Mouse (Mus musculus): Measurements from ENCODE around the gene Clba1. TPM values are rescaled to one million over a fixed set of nuclear protein-coding genes. Genes with fewer than 3 reads are reported as not detected.

Clba1 gene
- polyA plus RNA-seq, 1 experiment from 2014 or later: 6.1 TPM

DNA sequence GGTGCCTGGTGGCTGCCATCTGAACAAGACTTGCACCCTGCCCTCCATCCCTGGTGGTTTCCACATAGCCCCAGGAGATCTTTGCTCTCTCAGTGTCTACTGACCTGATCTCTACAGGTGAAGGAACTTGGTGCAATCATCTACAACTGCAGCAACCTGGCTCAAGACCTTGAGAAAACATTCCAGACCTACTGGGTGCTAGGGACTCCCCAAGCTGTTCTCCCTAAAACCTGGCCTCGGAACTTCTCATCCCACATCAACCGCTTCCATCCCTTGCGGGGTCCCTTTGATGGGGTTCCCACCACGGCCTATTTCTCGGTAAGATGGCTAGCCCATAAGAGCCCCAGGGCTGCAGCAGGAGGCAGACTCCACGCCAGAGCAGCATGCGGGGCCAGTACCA is 42.2 kb upstream of the Clba1 start:
- Histone ChIP-seq H3K9me3 (ENCODE audit: control insufficient read depth, low read depth, low read length) (no peaks in the 10 kb centered on the region), H3K27me3 (ENCODE audit: control insufficient read depth, insufficient read depth, low read length) (no peaks in the 10 kb centered on the region), H3K4me3 (ENCODE audit: low read depth, low read length) (no peak overlapping the region), H3K36me3 (ENCODE audit: control insufficient read depth, insufficient read depth, low read length) (no peaks in the 10 kb centered on the region), H3K9ac (replicated peaks; ENCODE audit: low read depth, low read length) (no peak overlapping the region), H3K27ac (ENCODE audit: low read length) (no peak overlapping the region), H3K4me2 (replicated peaks; ENCODE audit: low read depth, low read length) (no peak overlapping the region), H3K4me1 (ENCODE audit: control insufficient read depth, insufficient read depth, low read length) (no peaks in the 10 kb centered on the region)
- ATAC-seq (ENCODE audit: insufficient number of reproducible peaks, insufficient read depth, low FRiP score, low read depth): no peak
- WGBS: 93% methylated on average over 7 of the region's 7 CpGs

DNA sequence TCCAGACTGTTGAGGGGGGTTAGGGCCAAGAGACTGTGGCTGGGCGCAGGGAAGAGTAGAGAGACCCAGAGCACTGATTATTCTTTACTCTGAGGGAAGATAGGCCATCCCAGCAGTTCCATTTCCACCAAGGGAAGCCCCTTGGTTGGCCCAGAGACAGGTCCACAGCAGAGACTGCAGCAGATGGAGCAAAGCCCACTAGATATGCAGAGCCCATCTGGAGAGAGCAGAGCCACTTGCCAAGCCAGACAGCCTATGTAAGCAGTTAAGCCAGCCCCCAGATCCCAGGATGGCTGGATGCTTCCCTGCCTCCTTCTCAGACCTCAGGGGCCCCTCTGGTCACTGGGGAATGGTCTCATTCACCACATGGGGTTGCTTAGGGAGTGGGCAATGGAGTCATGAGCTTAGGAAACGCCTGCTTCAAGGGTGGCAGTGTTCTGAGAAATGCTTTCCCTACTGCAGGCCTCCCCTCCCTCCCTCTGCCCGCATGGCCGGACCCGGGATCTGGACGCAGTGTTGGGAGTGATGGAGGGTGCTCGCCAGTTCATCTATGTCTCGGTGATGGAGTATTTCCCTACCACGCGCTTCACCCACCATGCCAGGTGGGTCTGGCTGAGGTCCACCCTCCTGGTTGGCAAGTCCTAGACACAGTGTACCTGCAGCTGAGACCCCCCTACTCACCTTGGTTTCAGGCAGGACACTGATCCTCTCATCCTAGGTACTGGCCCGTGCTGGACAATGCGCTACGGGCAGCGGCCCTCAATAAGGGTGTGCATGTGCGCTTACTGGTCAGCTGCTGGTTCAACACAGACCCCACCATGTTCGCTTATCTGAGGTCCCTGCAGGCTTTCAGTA is 41.5 kb upstream of the Clba1 start:
- no peak for ATAC-seq (ENCODE audit: insufficient number of reproducible peaks, insufficient read depth, low FRiP score, low read depth)
- no peaks in the 10 kb centered on the region for H3K36me3 ChIP-seq (ENCODE audit: control insufficient read depth, insufficient read depth, low read length)
- no peak overlapping the region for H3K27ac ChIP-seq (ENCODE audit: low read length)
- no peaks in the 10 kb centered on the region for H3K4me1 ChIP-seq (ENCODE audit: control insufficient read depth, insufficient read depth, low read length)
- H3K4me3 ChIP-seq (ENCODE audit: low read depth, low read length): no peak overlapping the region
- H3K4me2 ChIP-seq (replicated peaks; ENCODE audit: low read depth, low read length): no peak overlapping the region
- H3K27me3 ChIP-seq (ENCODE audit: control insufficient read depth, insufficient read depth, low read length): no peaks in the 10 kb centered on the region
- H3K9me3 ChIP-seq (ENCODE audit: control insufficient read depth, low read depth, low read length): no peaks in the 10 kb centered on the region
- 88% methylated on average over 16 of the region's 16 CpGs for WGBS
- H3K9ac ChIP-seq (replicated peaks; ENCODE audit: low read depth, low read length): no peak overlapping the region

GRCm38 (mm10) chr12:112768166-112768565 is 40.6 kb upstream of the Clba1 start:
- Histone ChIP-seq H3K9ac (replicated peaks; ENCODE audit: low read depth, low read length) (no peak overlapping the region), H3K9me3 (ENCODE audit: control insufficient read depth, low read depth, low read length) (no peaks in the 10 kb centered on the region), H3K4me1 (ENCODE audit: control insufficient read depth, insufficient read depth, low read length) (no peaks in the 10 kb centered on the region), H3K27me3 (ENCODE audit: control insufficient read depth, insufficient read depth, low read length) (no peaks in the 10 kb centered on the region), H3K4me2 (replicated peaks; ENCODE audit: low read depth, low read length) (no peak overlapping the region), H3K36me3 (ENCODE audit: control insufficient read depth, insufficient read depth, low read length) (no peaks in the 10 kb centered on the region), H3K27ac (ENCODE audit: low read length) (no peak overlapping the region), H3K4me3 (ENCODE audit: low read depth, low read length) (no peak overlapping the region)
- 75% methylated on average over 8 of the region's 8 CpGs for WGBS
- ATAC-seq (ENCODE audit: insufficient number of reproducible peaks, insufficient read depth, low FRiP score, low read depth): no peak

DNA sequence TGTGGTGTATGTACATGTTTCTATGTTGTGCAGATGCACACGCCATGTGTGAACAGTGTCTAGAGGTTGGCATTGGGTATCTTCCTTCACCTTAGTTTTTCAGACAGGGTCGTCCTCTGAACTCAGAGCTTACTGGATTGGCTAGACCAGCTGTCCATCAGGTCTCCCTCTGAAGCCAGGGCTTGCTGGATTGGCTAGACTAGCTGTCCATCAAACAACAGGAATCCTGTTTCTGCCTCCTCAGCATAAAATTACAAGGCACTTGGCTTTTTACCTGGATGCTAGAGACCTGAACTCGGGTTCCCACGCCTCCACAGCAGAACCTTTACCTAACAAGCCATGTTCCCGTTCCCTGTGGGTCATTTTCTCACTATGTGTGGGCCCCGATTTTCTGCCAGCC is 39.7 kb upstream of the Clba1 start:
- 83% methylated on average over 6 of the region's 6 CpGs for WGBS

DNA sequence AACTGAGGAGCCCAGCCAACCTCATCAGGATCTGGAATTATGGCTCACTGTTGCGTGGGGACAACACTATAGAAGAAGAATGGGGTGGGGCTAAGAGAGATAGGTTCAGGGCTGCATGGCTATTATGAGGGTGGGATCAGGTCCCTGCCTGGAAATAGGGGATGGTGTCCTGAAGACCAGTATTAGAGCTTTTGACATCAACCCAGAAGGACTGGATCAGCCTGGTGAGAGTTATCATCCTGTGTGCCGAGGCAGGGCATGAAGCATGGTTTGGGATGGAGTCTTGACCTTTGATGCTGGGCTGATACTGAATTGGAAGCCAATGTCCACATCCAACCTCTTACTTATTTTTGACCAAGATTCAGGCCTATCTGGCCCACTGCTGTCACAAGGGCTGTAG is 39.0 kb upstream of the Clba1 start:
- Histone ChIP-seq H3K4me3 (ENCODE audit: low read depth, low read length) (no peak overlapping the region), H3K9ac (replicated peaks; ENCODE audit: low read depth, low read length) (no peak overlapping the region), H3K27ac (ENCODE audit: low read length) (no peak overlapping the region), H3K9me3 (ENCODE audit: control insufficient read depth, low read depth, low read length) (no peaks in the 10 kb centered on the region), H3K36me3 (ENCODE audit: control insufficient read depth, insufficient read depth, low read length) (no peaks in the 10 kb centered on the region), H3K4me1 (ENCODE audit: control insufficient read depth, insufficient read depth, low read length) (no peaks in the 10 kb centered on the region), H3K4me2 (replicated peaks; ENCODE audit: low read depth, low read length) (no peak overlapping the region), H3K27me3 (ENCODE audit: control insufficient read depth, insufficient read depth, low read length) (no peaks in the 10 kb centered on the region)
- ATAC-seq (ENCODE audit: insufficient number of reproducible peaks, insufficient read depth, low FRiP score, low read depth): no peak
- WGBS: 89% methylated on average over 2 of the region's 2 CpGs

More for the DNA sequence above, 39.7 kb upstream of the Clba1 start:
- H3K9me3 ChIP-seq (ENCODE audit: control insufficient read depth, low read depth, low read length): no peaks in the 10 kb centered on the region
- no peak overlapping the region for H3K27ac ChIP-seq (ENCODE audit: low read length)
- no peaks in the 10 kb centered on the region for H3K27me3 ChIP-seq (ENCODE audit: control insufficient read depth, insufficient read depth, low read length)
- H3K4me3 ChIP-seq (ENCODE audit: low read depth, low read length): no peak overlapping the region
- H3K36me3 ChIP-seq (ENCODE audit: control insufficient read depth, insufficient read depth, low read length): no peaks in the 10 kb centered on the region
- no peak for ATAC-seq (ENCODE audit: insufficient number of reproducible peaks, insufficient read depth, low FRiP score, low read depth)
- H3K9ac ChIP-seq (replicated peaks; ENCODE audit: low read depth, low read length): no peak overlapping the region
- H3K4me1 ChIP-seq (ENCODE audit: control insufficient read depth, insufficient read depth, low read length): no peaks in the 10 kb centered on the region
- H3K4me2 ChIP-seq (replicated peaks; ENCODE audit: low read depth, low read length): no peak overlapping the region

GRCm38 (mm10) chr12:112770396-112770795 is 38.3 kb upstream of the Clba1 start:
- Histone ChIP-seq H3K36me3 (ENCODE audit: control insufficient read depth, insufficient read depth, low read length) (no peaks in the 10 kb centered on the region), H3K9me3 (ENCODE audit: control insufficient read depth, low read depth, low read length) (peaks cover 5% of the 10 kb centered on the region; the same call in 1 of the 2 replicates), H3K9ac (replicated peaks; ENCODE audit: low read depth, low read length) (no peak overlapping the region), H3K27ac (ENCODE audit: low read length) (no peak overlapping the region), H3K4me2 (replicated peaks; ENCODE audit: low read depth, low read length) (no peak overlapping the region), H3K4me1 (ENCODE audit: control insufficient read depth, insufficient read depth, low read length) (no peaks in the 10 kb centered on the region), H3K27me3 (ENCODE audit: control insufficient read depth, insufficient read depth, low read length) (no peaks in the 10 kb centered on the region), H3K4me3 (ENCODE audit: low read depth, low read length) (no peak overlapping the region)
- WGBS: 75% methylated on average over 4 of the region's 4 CpGs
- no peak for ATAC-seq (ENCODE audit: insufficient number of reproducible peaks, insufficient read depth, low FRiP score, low read depth)

DNA sequence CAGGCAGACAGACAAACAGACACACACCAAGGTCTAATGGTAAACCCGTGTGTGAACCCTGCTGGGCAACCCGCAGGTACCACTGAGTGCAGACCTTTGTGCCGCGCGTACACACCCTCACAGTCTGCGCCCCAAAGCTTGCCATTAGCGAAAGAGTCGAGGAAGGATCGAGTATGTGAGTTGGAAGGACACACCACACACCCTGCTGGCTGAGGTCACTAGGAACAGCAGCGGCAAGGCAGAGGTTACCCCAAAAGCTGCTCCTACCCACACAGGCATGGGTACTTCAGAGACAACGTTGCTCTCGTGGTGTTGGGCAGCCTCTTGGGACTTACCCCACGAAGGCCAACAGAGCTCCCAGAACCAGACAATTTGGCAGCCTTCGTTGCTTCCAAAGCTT is 36.4 kb upstream of the Clba1 start:
- Histone ChIP-seq H3K4me2 (replicated peaks; ENCODE audit: low read depth, low read length) (no peak overlapping the region), H3K4me1 (ENCODE audit: control insufficient read depth, insufficient read depth, low read length) (no peaks in the 10 kb centered on the region), H3K4me3 (ENCODE audit: low read depth, low read length) (no peak overlapping the region), H3K27me3 (ENCODE audit: control insufficient read depth, insufficient read depth, low read length) (no peaks in the 10 kb centered on the region), H3K9ac (replicated peaks; ENCODE audit: low read depth, low read length) (no peak overlapping the region), H3K9me3 (ENCODE audit: control insufficient read depth, low read depth, low read length) (peaks cover 8% of the 10 kb centered on the region; the same call in 1 of the 2 replicates), H3K27ac (ENCODE audit: low read length) (no peak overlapping the region), H3K36me3 (ENCODE audit: control insufficient read depth, insufficient read depth, low read length) (no peaks in the 10 kb centered on the region)
- ATAC-seq (ENCODE audit: insufficient number of reproducible peaks, insufficient read depth, low FRiP score, low read depth): no peak
- WGBS: 92% methylated on average over 14 of the region's 14 CpGs

DNA sequence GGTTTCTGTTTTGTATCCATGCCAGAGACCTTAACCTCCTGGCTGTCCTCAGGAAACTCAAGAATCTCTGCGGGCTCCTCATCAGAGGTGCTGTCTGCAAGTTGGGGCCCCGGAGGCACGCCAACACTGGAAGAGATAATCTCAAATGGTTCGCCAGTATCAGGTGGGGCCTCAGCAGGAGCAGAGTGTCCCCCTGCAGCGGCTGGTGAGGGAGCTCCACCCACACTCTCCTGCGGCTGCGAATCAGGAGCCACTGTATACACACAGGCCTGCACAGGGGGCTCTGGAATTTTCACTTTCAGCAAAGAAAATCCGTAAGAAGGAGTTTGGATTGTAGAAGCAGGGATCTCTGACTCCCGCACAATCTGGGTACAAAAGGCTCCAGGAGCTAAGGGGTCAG is 35.4 kb upstream of the Clba1 start:
- peak; percentile 61; the same call in 1 of the 2 replicates for ATAC-seq (ENCODE audit: insufficient number of reproducible peaks, insufficient read depth, low FRiP score, low read depth)
- H3K9me3 ChIP-seq (ENCODE audit: control insufficient read depth, low read depth, low read length): peaks cover 8% of the 10 kb centered on the region; the same call in 1 of the 2 replicates
- no peak overlapping the region for H3K9ac ChIP-seq (replicated peaks; ENCODE audit: low read depth, low read length)
- no peak overlapping the region for H3K4me2 ChIP-seq (replicated peaks; ENCODE audit: low read depth, low read length)
- WGBS: 23% methylated on average over 9 of the region's 9 CpGs
- H3K4me1 ChIP-seq (ENCODE audit: control insufficient read depth, insufficient read depth, low read length): no peaks in the 10 kb centered on the region
- no peak overlapping the region for H3K27ac ChIP-seq (ENCODE audit: low read length)
- no peak overlapping the region for H3K4me3 ChIP-seq (ENCODE audit: low read depth, low read length)
- H3K36me3 ChIP-seq (ENCODE audit: control insufficient read depth, insufficient read depth, low read length): no peaks in the 10 kb centered on the region
- H3K27me3 ChIP-seq (ENCODE audit: control insufficient read depth, insufficient read depth, low read length): no peaks in the 10 kb centered on the region

DNA sequence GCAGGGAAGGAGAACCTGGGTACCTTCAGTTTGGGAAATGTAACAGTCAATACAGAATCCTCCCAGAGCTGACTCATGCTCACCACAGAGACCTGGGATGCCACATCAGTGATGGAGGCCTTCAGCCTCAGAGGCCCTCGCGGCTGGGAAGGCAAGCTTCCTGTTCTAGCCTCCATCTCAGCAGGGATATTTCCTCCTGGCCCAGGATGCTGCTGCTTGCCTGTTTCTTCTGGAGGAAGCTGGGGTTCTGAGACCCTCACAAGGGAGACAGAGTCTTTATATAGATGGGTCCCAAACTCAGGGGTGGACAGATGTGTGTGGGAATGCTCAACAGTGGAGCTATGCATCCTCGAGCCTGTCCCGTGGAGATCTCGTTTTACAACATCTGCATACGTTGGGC is 34.7 kb upstream of the Clba1 start:
- no peaks in the 10 kb centered on the region for H3K36me3 ChIP-seq (ENCODE audit: control insufficient read depth, insufficient read depth, low read length)
- H3K4me2 ChIP-seq (replicated peaks; ENCODE audit: low read depth, low read length): no peak overlapping the region
- 81% methylated on average over 6 of the region's 6 CpGs for WGBS
- no peaks in the 10 kb centered on the region for H3K27me3 ChIP-seq (ENCODE audit: control insufficient read depth, insufficient read depth, low read length)
- no peak overlapping the region for H3K27ac ChIP-seq (ENCODE audit: low read length)
- no peak for ATAC-seq (ENCODE audit: insufficient number of reproducible peaks, insufficient read depth, low FRiP score, low read depth)
- no peaks in the 10 kb centered on the region for H3K4me1 ChIP-seq (ENCODE audit: control insufficient read depth, insufficient read depth, low read length)
- H3K4me3 ChIP-seq (ENCODE audit: low read depth, low read length): no peak overlapping the region
- H3K9me3 ChIP-seq (ENCODE audit: control insufficient read depth, low read depth, low read length): peaks cover 8% of the 10 kb centered on the region; the same call in 1 of the 2 replicates
- H3K9ac ChIP-seq (replicated peaks; ENCODE audit: low read depth, low read length): no peak overlapping the region

Measured in stomach, embryonic 14.5 days (tissue).